Mouse (Mus musculus): ENCODE results near the gene Aacs. TPM values are rescaled to one million over a fixed set of nuclear protein-coding genes. Genes with fewer than 3 reads are reported as not detected.
"Not testable (repeated sequence)": the region's sequence is repeated elsewhere in the genome, so short reads cannot be mapped to it uniquely, and the experiment has no call there.

Gene Aacs
- total RNA-seq (2015; ENCODE audit: low replicate concordance) = 1.3 and 2.3 TPM in 2 replicates
- total RNA-seq (2017; ENCODE audit: low replicate concordance) = 4.2 and 6.0 TPM in 2 replicates

GRCm38 (mm10) chr5:125475601-125476285, at the start of gene Aacs:
Gene Aacs, plus strand, starts transcription at chr5:125475814.
- peak; percentile 89 for ATAC-seq (replicated peaks; ENCODE audit: low FRiP score, poor library complexity, severe bottlenecking)

GRCm38 (mm10) chr5:125426343-125426742, 49.3 kb upstream of the Aacs start:
- no peak for ATAC-seq (replicated peaks; ENCODE audit: low FRiP score, poor library complexity, severe bottlenecking)

GRCm38 (mm10) chr5:125432324-125432723, 43.3 kb upstream of the Aacs start:
- ATAC-seq (replicated peaks; ENCODE audit: low FRiP score, poor library complexity, severe bottlenecking) = not testable (repeated sequence)

GRCm38 (mm10) chr5:125433793-125434337, 41.7 kb upstream of the Aacs start, which contains the start of gene Dhx37:
Gene Dhx37, minus strand, starts transcription at chr5:125434121.
- ATAC-seq (replicated peaks; ENCODE audit: low FRiP score, poor library complexity, severe bottlenecking) = peak; percentile 97

GRCm38 (mm10) chr5:125434347-125434746, 41.3 kb upstream of the Aacs start:
- ATAC-seq (replicated peaks; ENCODE audit: low FRiP score, poor library complexity, severe bottlenecking) = not testable (repeated sequence)

GRCm38 (mm10) chr5:125440583-125441233, 34.9 kb upstream of the Aacs start:
- ATAC-seq (replicated peaks; ENCODE audit: low FRiP score, poor library complexity, severe bottlenecking) = no peak

GRCm38 (mm10) chr5:125441234-125442114, 34.1 kb upstream of the Aacs start, which contains the start of gene Bri3bp:
Gene Bri3bp, plus strand, starts transcription at chr5:125441568.
- ATAC-seq (replicated peaks; ENCODE audit: low FRiP score, poor library complexity, severe bottlenecking) = peak; percentile 69

GRCm38 (mm10) chr5:125442136-125442995, 33.2 kb upstream of the Aacs start:
- ATAC-seq (replicated peaks; ENCODE audit: low FRiP score, poor library complexity, severe bottlenecking) = peak; percentile 6; the same call in 1 of the 2 replicates

GRCm38 (mm10) chr5:125443335-125443734, 32.3 kb upstream of the Aacs start:
- ATAC-seq (replicated peaks; ENCODE audit: low FRiP score, poor library complexity, severe bottlenecking) = no peak

GRCm38 (mm10) chr5:125443915-125444314, 31.7 kb upstream of the Aacs start:
- no peak for ATAC-seq (replicated peaks; ENCODE audit: low FRiP score, poor library complexity, severe bottlenecking)

- ATAC-seq (replicated peaks; ENCODE audit: low FRiP score, poor library complexity, severe bottlenecking) = no peak
Observed at GRCm38 (mm10) chr5:125444554-125444953, 31.1 kb upstream of the Aacs start.

GRCm38 (mm10) chr5:125446344-125446743, 29.3 kb upstream of the Aacs start:
- ATAC-seq (replicated peaks; ENCODE audit: low FRiP score, poor library complexity, severe bottlenecking) = no peak

GRCm38 (mm10) chr5:125448026-125448425, 27.6 kb upstream of the Aacs start:
- no peak for ATAC-seq (replicated peaks; ENCODE audit: low FRiP score, poor library complexity, severe bottlenecking)

- ATAC-seq (replicated peaks; ENCODE audit: low FRiP score, poor library complexity, severe bottlenecking) = no peak
Observed at GRCm38 (mm10) chr5:125448631-125449030, 27.0 kb upstream of the Aacs start.

GRCm38 (mm10) chr5:125449306-125449705, 26.3 kb upstream of the Aacs start:
- ATAC-seq (replicated peaks; ENCODE audit: low FRiP score, poor library complexity, severe bottlenecking) = no peak

- no peak for ATAC-seq (replicated peaks; ENCODE audit: low FRiP score, poor library complexity, severe bottlenecking)
Observed at GRCm38 (mm10) chr5:125452573-125452972, 23.0 kb upstream of the Aacs start.

GRCm38 (mm10) chr5:125456100-125456499, 19.5 kb upstream of the Aacs start:
- peak; percentile 34; the same call in 1 of the 2 replicates for ATAC-seq (replicated peaks; ENCODE audit: low FRiP score, poor library complexity, severe bottlenecking)

- no peak for ATAC-seq (replicated peaks; ENCODE audit: low FRiP score, poor library complexity, severe bottlenecking)
Observed at GRCm38 (mm10) chr5:125457538-125457937, 18.1 kb upstream of the Aacs start.

- no peak for ATAC-seq (replicated peaks; ENCODE audit: low FRiP score, poor library complexity, severe bottlenecking)
Observed at GRCm38 (mm10) chr5:125460574-125460973, 15.0 kb upstream of the Aacs start.
